Mouse (Mus musculus) hindbrain, postnatal 0 days (tissue): ENCODE measurements around the gene Prf1. TPM values are rescaled to one million over a fixed set of nuclear protein-coding genes. Genes with fewer than 3 reads are reported as not detected.

Source experiments
- ATAC-seq: fragments of 200-750 bp; cut with Nextera tagmentation; 2 replicates; pipeline ENCODE4 v1.8.0; 2017; ENCODE audit warnings: mild to moderate bottlenecking, moderate TSS enrichment, moderate library complexity
- DNase-seq: peaks from one replicate; pipeline ENCODE4 v3.0.0-alpha.2; 2015; ENCODE audit warnings: low spot score
- H3K27ac ChIP-seq: fragments of 300-500 bp; sonication (generic); 2 replicates; pipeline ENCODE4 v1.5.1; 2014; ENCODE audit warnings: mild to moderate bottlenecking
- H3K27me3 ChIP-seq: fragments of 300-500 bp; sonication (generic); 2 replicates; pipeline ENCODE4 v1.6.1; 2014; ENCODE audit warnings: low read length, mixed read lengths; ENCODE audit not compliant: insufficient read depth
- H3K36me3 ChIP-seq: fragments of 300-500 bp; sonication (generic); 2 replicates; pipeline ENCODE4 v1.6.1; 2014; ENCODE audit warnings: low read length, mixed read lengths; ENCODE audit not compliant: insufficient read depth
- H3K4me1 ChIP-seq: fragments of 300-500 bp; sonication (generic); 2 replicates; pipeline ENCODE4 v1.6.1; 2014; ENCODE audit warnings: antibody characterized with exemption, low read length, mixed read lengths; ENCODE audit not compliant: insufficient read depth
- H3K4me2 ChIP-seq: fragments of 300-500 bp; sonication (generic); 2 replicates; pipeline ENCODE4 v1.6.1; 2014; ENCODE audit warnings: low read depth, mild to moderate bottlenecking, low read length, moderate library complexity, mixed read lengths
- H3K4me3 ChIP-seq: fragments of 300-500 bp; sonication (generic); 2 replicates; pipeline ENCODE4 v1.5.1; 2014; ENCODE audit warnings: low read length
- H3K9ac ChIP-seq: fragments of 300-500 bp; sonication (generic); replicated peaks from 2 replicates; pipeline ENCODE4 v1.6.1; 2014; ENCODE audit warnings: mild to moderate bottlenecking, low read length, moderate library complexity, mixed read lengths
- H3K9me3 ChIP-seq: fragments of 300-500 bp; sonication (generic); 2 replicates; pipeline ENCODE4 v1.6.1; 2016; ENCODE audit warnings: low read length, mixed read lengths
- CTCF ChIP-seq: IDR thresholded peaks from 2 replicates; pipeline ENCODE4 v1.5.1; 2016; ENCODE audit warnings: antibody characterized with exemption, control low read depth, low read depth
- WGBS: fragments of 180-500 bp; shearing (Covaris S2); extraction: QIAGEN DNeasy Blood & Tissue Kit; methylation state at CpG from one replicate; pipeline ENCODE4 v1.1.7; 2014; 5-methylcytosine and 5-hydroxymethylcytosine counted together
- polyA plus RNA-seq: library from polyadenylated mRNA; unstranded; fragments of >200 nt; fragmentation: Nextera tagmentation; extraction: Ambion mirVana; gene quantifications from 2 replicates; pipeline ENCODE4 v1.2.1, GENCODE M21; 2015
- total RNA-seq: library from RNA; depleted of rRNA; stranded (reverse); fragments of >200 nt; gene quantifications from 2 replicates; pipeline ENCODE4 v1.2.3, GENCODE M21; 2014; rRNA removed

Gene Prf1
- not detected in 2 replicates for total RNA-seq
- not detected in 2 replicates for polyA plus RNA-seq

- ATAC-seq (no peak), DNase-seq (no peak)
- Histone ChIP-seq H3K36me3 (no peaks in the 10 kb centered on the region), H3K9me3 (no peaks in the 10 kb centered on the region), H3K9ac (no peak within 1 kb of the TSS), H3K4me1 (no peaks in the 10 kb centered on the region), H3K27me3 (no peaks in the 10 kb centered on the region), H3K4me3 (no peak within 1 kb of the TSS), H3K4me2 (no peak within 1 kb of the TSS), H3K27ac (no peak within 1 kb of the TSS)
- no peak for TF ChIP-seq CTCF
- WGBS, result 86% methylated on average over 7 of the region's 7 CpGs
Observed at GRCm38 (mm10) chr10:61297477-61297876, at the start of gene Prf1. TSS of gene Prf1 (plus strand) at chr10:61297833.

GRCm38 (mm10) chr10:61248596-61249114, 49.0 kb upstream of the Prf1 start:
- no peaks in the 10 kb centered on the region for H3K4me1 ChIP-seq
- H3K27ac ChIP-seq, result no peak overlapping the region
- no peak for TF ChIP-seq CTCF
- no peak overlapping the region for H3K4me2 ChIP-seq
- DNase-seq (no peak), ATAC-seq (no peak)
- H3K36me3 ChIP-seq, result no peaks in the 10 kb centered on the region
- H3K9ac ChIP-seq, result no peak overlapping the region
- no peaks in the 10 kb centered on the region for H3K9me3 ChIP-seq
- no peaks in the 10 kb centered on the region for H3K27me3 ChIP-seq
- 85% methylated on average over 13 of the region's 13 CpGs for WGBS
- H3K4me3 ChIP-seq, result no peak overlapping the region

GRCm38 (mm10) chr10:61249951-61250350, 47.7 kb upstream of the Prf1 start:
- Histone ChIP-seq H3K9me3 (no peaks in the 10 kb centered on the region), H3K27me3 (no peaks in the 10 kb centered on the region), H3K4me1 (no peaks in the 10 kb centered on the region), H3K36me3 (no peaks in the 10 kb centered on the region), H3K4me3 (no peak overlapping the region), H3K27ac (no peak overlapping the region), H3K9ac (no peak overlapping the region), H3K4me2 (no peak overlapping the region)
- no peak for TF ChIP-seq CTCF
- DNase-seq, result no peak
- no peak for ATAC-seq
- 19% methylated on average over 2 of the region's 2 CpGs for WGBS

- no peak overlapping the region for H3K4me2 ChIP-seq
- H3K4me1 ChIP-seq, result no peaks in the 10 kb centered on the region
- WGBS, result 40% methylated on average over 6 of the region's 6 CpGs
- TF ChIP-seq CTCF, result no peak
- no peaks in the 10 kb centered on the region for H3K36me3 ChIP-seq
- peak; percentile 40; the same call in 1 of the 2 replicates for ATAC-seq
- H3K27ac ChIP-seq, result 0 out of 2 replicates have a peak overlapping the region, but pooled peaks have one; percentile 7
- H3K4me3 ChIP-seq, result no peak overlapping the region
- no peak overlapping the region for H3K9ac ChIP-seq
- H3K9me3 ChIP-seq, result peaks cover 3% of the 10 kb centered on the region; the same call in 1 of the 2 replicates
- no peaks in the 10 kb centered on the region for H3K27me3 ChIP-seq
- DNase-seq, result peak; percentile 76
Observed at GRCm38 (mm10) chr10:61254761-61255160, 42.9 kb upstream of the Prf1 start.

- Histone ChIP-seq H3K4me3 (no peak overlapping the region), H3K9ac (no peak overlapping the region), H3K4me2 (no peak overlapping the region), H3K4me1 (no peaks in the 10 kb centered on the region), H3K27ac (0 out of 2 replicates have a peak overlapping the region, but pooled peaks have one; percentile 7), H3K36me3 (no peaks in the 10 kb centered on the region), H3K27me3 (no peaks in the 10 kb centered on the region), H3K9me3 (peaks cover 3% of the 10 kb centered on the region; the same call in 1 of the 2 replicates)
- 51% methylated on average over 8 of the region's 8 CpGs for WGBS
- TF ChIP-seq CTCF, result no peak
- ATAC-seq (no peak), DNase-seq (peak; percentile 40)
Observed at GRCm38 (mm10) chr10:61255190-61255589, 42.4 kb upstream of the Prf1 start.

GRCm38 (mm10) chr10:61256665-61257064, 41.0 kb upstream of the Prf1 start:
- no peak overlapping the region for H3K4me2 ChIP-seq
- no peak overlapping the region for H3K4me3 ChIP-seq
- 95% methylated on average over 9 of the region's 9 CpGs for WGBS
- no peak for TF ChIP-seq CTCF
- H3K27me3 ChIP-seq, result no peaks in the 10 kb centered on the region
- H3K9me3 ChIP-seq, result peaks cover 3% of the 10 kb centered on the region; the same call in 1 of the 2 replicates
- H3K9ac ChIP-seq, result no peak overlapping the region
- ATAC-seq (no peak), DNase-seq (no peak)
- no peak overlapping the region for H3K27ac ChIP-seq
- H3K4me1 ChIP-seq, result peaks cover 3% of the 10 kb centered on the region; the same call in 1 of the 2 replicates
- H3K36me3 ChIP-seq, result no peaks in the 10 kb centered on the region

GRCm38 (mm10) chr10:61258131-61258530, 39.5 kb upstream of the Prf1 start:
- Histone ChIP-seq H3K4me1 (peaks cover 3% of the 10 kb centered on the region; the same call in 1 of the 2 replicates), H3K4me3 (no peak overlapping the region), H3K9me3 (peaks cover 3% of the 10 kb centered on the region; the same call in 1 of the 2 replicates), H3K27me3 (no peaks in the 10 kb centered on the region), H3K27ac (no peak overlapping the region), H3K4me2 (no peak overlapping the region), H3K36me3 (no peaks in the 10 kb centered on the region), H3K9ac (no peak overlapping the region)
- DNase-seq, result no peak
- no peak for TF ChIP-seq CTCF
- WGBS, result 93% methylated on average over 1 of the region's 1 CpGs
- ATAC-seq, result no peak
